Mouse (Mus musculus) spleen, postnatal 10 days (tissue): ENCODE measurements around the gene Wipf3.

Experiments
- DNase-seq, 2 experiments: peaks; one replicate each; pipeline ENCODE4 v3.0.0; 2021 to 2022; ENCODE audit warnings: low spot score in 2 of 2

Gene Wipf3

DNA sequence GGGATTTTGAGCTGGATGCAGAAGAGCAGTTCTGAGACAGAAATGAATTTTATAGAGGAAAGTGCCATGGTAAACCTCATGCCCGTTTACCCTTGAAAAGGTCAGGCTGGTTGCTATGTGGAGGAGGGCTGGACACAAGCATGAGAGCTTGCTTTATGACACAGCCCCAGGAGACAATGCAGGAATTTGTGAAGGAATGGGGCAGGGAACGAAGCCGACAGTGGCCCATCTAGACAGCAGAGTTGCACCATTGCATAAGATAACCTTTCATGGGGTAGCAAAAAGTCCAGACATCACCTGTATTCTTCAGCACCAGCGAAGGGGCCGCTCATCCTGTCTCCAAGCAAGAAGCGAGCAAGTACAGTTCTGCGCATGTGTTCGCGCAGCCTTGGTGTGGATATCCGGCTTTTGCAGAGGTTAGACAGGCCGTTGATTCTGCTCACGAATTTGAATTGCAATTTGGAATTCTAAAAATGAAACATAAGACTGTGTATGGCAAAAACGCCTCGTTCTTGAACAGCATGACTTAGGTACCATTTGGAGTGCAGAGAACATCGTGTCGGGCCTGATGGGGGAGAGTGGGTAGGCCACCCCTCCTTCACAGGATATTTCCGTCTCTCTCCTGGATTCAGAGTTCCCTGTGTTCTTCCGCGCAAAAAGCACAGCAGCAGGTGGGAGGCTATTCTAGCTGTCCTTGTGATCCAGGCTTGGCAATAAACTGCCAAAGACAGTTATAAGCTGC, 46.7 kb downstream of the Wipf3 start:
- no peak for DNase-seq

DNA sequence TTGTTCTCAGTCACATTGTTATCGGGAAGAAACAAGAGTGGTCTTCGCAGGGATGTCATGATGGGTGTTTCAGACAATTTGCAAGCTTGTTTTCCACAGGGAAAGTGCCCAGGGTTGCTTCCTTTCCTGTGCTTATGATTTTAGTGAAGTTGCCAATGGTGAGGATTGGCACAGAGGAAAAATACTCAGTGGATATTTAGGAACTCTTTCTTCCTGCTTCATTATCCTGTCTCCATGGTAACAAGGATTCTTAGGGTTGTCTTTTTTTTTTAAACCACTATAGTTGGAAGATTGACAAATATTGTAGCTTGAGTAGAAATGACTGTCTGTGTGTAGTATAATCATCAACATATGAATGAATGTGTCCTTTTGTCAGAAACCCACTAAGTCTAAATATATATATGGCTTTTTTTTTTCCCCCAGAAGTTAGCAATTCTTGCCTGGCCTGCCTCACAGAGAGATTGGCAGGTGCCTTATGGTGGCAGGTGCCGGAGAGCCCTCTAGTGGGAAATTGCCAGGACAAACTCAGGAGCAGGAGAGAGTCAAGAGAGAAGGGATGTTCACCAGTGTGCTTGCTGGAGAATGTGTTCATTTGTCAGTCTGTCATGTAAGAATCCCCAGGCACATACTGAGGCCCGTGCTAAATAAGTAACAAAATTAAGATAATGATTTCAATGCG, 49.4 kb downstream of the Wipf3 start:
- no peak for DNase-seq

DNA sequence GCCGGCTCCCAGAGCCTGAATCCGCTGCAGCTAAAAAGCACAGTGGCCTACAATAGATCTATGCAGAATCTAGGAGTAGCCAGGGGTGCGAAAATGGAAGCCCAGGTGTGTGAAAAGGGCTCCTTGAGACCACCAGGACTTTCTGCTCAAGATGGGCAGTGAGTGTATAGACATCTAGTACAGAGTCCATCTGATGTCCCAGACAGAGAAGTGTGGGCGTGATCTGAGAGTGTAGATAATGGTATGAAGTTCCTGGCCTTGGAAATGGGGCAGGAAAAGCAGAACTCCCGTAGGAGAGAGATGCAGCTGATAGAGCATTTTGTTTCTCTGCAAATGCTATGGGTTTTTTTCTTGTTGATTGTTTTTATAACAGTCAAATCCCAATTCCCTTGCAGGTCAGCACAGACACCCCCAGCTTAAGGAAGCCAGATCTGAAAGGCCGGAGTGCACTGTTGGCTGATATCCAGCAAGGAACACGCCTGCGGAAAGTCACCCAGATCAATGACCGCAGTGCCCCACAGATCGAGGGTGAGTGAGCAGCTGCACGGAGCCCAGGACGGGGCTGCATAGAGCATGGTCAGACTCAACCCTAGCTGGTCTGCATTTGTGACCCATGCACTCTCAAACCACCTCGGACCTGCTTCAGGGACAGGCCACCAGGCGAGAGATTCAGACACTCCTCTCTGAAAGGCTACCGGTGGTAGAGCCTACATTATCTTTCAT, 52.1 kb downstream of the Wipf3 start:
- no peak for DNase-seq

DNA sequence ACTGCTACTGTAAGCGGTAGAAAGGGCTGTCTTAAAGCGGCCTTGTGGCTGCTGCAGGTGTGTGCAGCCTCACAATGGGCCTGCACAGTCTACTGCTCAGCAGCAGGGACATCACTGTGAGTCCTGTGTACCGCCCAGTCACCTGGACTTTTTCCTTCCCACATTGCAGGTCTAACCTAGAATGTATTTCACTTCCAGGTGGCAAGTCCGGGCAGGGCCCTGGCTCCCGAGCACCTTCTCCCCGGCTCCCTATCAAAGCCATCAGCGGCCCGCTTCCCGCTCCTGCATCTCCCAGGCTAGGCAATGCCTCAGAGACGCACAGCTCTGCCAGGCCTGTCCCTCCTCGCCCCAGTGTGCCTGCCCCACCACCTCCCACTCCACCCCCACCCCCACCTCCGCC, 55.6 kb downstream of the Wipf3 start:
- no peak for DNase-seq

DNA sequence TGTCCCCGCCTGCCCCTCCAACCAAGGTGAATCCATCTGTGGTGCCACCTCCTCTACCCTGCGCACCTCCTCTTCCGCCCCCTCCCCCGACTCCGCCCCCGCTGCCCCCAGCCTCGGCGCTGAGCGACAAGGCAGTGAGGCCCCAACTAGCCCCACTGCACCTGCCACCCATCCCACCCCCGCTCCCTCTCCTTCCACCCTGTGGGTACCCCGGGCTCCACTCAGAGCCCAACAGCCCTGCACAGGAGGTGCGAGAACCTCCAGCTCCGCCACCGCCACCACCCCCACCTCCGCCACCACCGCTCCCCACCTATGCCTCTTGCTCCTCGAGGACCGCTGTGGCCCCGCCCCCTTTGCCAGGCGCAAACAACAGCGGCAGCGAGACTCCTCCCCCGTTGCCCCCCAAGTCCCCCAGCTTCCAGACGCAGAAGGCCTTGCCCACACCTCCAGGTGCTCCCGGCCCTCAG, 56.1 kb downstream of the Wipf3 start:
- DNase-seq: no peak

DNA sequence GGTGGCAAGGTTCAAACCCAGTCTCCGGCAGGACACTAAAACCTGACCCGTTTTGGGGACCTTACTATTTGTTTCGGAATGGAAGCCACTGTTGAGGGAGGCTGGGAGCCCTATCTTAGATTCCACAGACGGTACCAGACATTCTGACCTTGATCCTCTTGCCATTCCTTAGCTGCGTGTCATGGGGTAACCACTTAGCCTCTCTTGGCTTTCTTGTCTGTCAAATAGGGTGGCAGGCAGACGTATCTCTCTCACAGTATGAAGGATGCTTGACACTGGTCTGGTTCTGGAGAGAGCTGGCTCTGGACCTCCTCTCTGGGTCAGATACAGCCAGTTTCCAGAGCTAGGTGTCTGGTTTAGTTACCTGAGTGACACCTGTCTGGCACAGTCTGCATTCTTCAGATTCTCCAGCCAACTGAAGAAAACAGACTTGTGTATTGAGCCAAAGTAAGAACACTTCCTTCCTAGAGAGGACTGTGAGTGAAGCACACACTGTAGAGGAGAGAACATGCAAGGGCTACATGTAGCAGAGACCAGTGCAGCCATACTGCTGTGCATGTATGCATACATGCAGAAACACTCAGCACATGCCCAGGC, 56.7 kb downstream of the Wipf3 start:
- no peak for DNase-seq

DNA sequence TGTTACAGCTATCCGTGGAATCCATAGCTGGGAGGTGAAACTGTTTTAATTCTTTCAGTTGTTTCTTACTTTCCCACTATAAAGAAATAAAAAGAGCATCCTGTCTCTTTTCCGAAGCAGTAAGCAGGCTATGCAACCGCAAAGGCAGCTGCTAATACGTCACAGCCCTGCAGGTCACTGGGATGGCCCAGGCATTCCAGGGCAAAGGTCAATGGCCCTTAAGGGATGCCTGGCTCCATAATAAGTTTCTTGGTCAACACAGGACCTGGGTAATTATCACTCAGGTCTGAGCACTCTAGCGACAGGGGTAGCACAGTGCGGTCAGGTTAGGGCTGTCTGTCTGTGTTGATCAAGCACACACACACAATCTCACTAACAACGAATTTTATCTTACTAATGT, 61.7 kb downstream of the Wipf3 start:
- no peak for DNase-seq

DNA sequence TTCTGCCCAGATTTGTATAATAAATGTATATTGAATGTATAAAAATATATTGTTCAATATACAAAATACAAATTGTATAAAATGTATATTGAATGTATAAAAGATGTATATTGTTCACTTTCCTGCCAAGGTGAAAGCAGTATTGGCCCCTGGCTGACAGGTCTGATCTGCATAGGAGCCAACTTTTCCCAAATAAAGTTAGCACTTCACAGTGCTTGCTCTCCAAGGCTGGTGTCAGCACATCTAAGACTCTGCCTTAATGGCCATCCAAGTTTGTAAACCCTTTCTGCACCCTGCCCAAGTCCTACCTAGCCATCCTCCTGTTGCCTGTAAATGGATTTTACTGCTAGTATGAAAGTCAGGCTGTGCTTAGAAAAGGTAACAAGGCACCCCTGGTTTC, 64.7 kb downstream of the Wipf3 start:
- DNase-seq: no peak

DNA sequence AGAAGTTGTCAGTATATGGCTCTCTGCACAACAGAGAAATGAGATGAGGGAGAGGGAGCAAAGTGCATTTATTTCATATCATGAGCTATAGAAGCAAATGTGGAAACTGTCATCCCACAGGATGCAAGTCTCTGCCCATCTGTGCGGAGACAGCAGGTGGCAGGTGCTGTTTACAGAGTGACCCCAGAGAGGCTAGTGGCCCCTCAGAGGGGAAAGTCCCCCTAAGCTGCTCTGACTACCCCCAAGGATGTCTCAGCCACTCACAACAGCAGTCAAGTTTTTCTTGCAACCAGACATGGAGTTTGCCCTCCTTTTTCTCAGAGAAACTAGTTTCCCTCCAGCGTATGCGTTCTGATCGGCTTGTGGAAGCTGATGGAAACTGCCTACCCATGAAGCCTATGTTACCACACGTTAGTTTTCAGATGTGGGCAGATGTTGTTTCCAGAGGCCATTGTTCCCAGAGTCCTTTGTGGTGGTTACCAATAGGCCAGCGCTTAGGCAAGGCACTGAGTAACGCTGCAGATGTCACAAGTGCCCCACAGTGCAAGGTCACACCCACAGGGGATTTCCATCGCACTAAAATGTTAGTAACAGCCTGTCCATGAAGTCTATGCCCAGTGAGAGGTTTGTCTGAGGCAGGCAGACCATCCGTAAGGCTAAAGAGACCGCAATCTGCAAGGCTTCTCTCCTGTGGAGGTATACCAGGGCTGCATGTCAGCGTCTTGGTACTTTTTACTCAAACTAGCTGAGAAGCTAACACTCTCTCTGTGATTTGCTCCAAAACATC, 65.4 kb downstream of the Wipf3 start:
- DNase-seq: no peak

DNA sequence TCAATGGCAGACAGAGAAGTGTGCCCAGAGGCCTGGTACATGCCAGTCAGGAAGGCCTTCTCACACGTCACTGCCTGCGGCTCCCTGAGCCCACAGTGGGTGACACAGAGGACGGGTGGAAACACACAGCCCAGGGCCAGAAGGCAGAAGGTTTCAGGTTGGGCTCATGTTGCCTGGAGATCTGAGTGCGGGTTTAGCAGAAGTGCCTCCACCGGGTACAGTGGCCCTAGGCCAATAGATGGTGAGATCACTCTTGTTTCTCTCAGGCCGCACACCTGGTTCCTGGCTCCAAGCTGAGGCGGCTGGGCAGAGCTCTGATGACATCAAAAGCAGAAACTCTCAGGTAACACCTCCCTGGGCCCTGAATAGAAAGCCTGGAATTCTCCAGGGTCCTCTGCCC, 66.8 kb downstream of the Wipf3 start:
- DNase-seq: no peak

DNA sequence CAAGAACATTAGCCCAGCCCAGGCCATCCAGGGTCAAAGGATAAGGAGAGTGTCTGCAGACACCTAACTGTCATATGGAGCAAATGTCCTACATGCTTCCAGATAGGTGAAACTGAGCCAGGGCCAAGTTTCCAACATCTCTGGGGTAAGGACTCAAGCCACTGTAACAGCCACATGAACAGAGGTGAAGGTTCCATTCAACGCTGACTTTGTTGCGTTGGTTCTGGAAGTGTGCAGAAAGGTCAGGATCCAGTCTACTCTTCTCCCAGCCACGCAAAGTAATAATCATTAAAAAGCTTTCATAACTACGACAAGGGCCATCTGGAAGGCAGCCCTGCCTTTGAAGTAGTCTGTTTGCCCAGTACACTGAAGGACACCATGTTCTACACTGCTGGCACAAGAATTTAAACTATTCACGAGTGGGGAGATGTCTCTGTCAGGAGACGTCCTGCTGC, 73.3 kb downstream of the Wipf3 start:
- no peak for DNase-seq

DNA sequence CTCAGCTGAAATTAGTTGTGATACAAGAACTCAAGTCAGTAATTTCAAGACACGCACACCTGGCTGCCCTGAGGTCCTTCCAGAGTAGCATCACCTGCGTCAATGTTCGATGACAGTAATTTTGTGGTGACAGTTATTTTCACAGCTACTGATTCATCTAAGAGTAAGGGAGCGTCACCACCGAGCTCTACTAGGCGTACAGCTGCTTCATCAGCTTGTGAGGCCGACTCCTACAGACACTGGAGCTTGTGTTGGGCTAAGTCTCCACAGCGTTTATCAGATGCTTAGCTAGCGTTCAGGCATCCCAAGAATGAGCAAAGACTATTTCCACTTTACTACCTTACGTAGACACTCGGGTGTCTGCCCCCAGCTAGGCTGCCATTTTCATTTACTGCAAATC, 76.9 kb downstream of the Wipf3 start:
- DNase-seq: no peak

DNA sequence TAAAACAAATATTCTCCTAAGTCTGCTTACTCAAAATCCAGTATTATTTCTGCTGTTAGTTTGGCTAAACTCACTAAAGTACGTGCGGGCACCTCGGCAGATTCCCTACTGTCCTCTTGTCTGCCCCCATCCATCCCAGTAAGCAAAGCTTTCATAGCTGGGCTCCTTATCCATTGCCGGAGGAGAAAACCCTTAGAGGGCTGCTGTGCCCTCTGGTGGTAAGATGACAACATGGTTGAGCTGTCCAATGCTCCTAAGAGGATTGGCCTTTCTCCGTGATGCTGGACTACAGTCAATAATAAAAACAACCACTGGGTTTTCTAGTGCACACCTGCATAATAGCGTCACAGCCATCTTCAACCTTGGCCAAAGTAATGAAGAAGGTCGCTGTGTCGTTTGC, 77.6 kb downstream of the Wipf3 start:
- DNase-seq: no peak

DNA sequence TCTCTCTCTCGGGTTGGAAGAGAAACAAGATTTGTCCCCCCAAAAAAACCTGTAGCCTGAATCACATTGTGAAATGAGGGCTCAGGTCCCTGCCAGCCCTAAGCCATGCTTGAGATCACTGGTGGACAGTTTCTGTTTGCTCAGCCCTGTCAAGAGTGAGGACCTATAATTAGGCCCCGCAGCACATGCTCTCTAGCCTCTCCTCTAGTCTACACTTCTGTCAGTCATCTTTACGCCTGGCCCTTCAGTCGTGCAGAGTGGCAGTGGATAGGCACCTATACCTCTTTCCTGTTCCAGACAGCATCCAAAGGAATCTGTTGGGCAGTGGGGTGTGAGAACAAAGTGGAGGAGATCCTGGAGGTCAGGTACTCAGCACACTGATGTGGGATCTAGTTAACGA, 78.4 kb downstream of the Wipf3 start:
- no peak for DNase-seq

DNA sequence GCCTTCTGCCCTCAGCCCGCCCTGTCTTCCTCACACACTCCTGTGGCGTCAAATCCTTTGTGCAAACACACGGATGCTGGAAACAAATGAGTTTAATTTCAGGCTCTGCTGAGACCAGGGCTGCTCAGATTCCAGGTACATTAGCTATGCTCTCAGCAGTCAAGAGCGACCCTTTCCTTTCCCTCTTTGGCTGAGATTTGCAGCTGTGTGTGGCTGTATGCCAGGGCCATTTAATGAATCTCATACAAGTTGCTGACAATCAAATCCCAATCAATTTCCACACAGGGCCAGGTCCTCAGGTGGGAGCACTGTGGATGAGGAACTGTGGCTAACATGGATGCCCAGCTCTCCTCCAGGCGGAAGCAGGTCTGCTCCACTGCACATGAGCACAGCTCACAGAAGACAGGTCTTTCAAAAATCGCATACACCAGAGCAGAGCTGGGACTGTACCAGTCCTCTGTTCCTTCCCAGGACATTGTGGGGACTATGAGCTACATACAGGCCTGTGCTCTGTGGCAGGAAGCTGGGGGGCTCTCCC, 78.9 kb downstream of the Wipf3 start:
- DNase-seq: no peak

DNA sequence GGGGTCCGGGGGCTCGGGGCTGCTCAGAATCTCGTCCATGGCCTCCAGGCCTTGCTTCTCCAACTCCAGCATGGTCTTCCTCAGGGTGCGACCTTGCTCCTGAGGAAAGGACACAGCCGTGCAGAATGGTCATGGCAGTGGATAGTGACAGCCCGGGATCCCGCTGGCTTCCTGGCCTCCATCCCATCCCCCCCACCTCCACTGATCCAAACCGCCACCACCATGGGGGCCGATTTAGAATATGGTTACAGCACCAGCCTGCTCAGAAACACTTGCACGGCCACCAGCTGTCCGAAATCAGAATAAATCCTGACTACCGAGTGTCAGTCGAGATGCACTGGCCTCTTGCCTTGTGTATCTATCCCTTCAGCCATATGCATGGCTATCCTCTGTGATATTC, 79.9 kb downstream of the Wipf3 start:
- no peak for DNase-seq

DNA sequence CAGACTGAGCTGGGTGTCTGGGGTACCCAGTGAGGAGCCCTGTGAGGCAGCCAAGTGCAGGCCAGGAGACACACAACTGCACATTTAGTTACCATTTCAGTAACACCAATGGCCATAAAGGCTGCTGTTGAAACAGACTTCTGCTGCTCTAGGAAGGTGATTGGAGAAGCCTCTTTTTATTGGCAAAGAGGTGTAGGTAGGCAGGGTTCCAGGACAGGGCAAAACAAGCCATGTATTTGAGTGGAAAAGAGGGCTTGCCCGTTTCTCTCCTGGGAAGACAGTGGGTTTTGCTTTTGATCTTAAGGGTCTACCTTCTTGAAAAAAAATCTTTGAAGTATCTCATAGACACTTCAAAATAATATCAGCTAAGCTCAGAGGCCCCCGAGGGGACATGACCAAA, 82.9 kb downstream of the Wipf3 start:
- no peak for DNase-seq

DNA sequence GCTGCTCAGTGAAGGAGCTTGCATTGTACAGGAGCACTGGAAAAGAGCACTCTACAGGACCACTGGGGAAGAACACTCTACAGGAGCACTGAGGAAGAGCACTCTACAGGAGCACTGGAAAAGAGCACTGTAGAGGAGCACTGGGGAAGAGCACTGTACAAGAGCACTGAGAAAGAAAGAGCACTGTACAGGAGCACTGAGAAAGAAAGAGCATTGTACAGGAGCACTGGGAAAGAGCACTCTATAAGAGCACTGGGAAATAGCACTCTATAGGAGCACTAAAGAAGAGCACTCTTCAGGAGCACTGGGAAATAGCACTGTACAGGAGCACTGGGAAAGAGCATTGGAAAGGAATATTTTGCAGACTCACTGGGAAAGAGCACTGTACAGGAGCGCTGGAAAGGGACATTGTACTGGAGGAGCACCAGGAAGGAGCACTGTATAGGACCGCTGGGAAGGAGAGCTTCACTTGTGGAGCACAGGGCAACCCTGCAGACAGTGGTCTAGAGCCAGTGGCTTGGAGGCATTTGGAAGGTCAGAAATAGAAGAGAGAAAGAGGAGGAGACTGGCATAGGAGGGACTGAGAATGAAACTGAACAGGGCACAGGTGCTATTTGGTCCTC, 87.2 kb downstream of the Wipf3 start:
- DNase-seq: no peak

DNA sequence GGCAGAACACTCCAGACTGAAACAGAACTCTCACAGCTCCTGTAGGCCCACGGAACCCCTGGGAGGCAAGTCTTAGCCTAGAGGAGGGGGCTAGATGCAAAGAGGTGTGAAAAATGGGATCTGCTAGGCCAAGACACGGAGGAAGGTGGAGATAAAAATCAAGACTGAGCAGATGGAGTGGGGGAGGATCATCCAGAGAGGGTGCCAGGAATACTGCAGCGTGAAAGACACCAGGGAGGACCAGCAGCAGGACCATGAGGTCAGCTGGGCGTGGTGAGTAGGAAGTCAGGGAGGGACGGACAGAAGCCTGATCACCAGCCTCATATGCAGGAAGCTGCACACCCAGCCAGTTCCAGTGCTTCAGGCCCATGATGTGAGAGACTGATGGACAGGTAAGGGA, 89.4 kb downstream of the Wipf3 start:
- no peak for DNase-seq

DNA sequence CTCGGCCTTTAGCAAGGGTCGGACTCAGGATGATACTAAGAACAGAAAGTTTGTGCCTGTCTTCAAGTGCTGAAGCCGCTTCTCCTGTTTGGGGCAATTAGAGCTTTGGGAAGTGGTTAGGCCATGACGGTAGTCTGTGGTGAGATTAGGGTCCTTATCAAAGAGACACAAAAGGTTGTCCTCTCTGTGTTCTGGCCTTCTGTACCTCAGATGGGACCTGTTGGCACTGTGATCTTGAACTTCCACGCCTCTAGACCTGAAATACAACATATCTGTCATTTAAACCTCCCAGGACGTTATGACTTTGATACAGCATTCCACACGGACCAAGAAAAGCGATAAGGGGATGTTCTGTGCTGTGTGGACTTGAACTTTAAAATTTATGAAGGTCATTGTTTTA, 99.3 kb downstream of the Wipf3 start:
- DNase-seq: no peak

DNA sequence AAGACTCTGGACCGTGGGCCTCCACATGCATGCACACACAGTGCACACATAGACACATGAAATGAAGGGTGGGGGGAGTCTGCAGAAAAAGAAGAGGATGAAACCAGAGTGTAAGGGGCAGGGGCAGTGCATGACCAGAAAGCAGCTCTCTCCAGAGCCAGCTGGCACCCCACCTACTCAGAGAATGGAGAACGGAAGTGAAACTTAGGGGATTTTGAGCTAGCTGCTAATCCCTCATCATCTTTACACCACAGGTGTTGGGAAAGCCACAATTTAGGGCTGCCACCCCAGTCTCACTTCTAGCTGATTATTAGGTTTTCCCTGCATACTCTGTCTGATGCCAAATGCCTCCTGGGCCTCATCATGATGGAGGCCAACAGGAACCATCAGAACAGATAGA, 100.8 kb downstream of the Wipf3 start:
- DNase-seq: no peak
